Mouse (Mus musculus) cerebellum, adult 2 months (tissue): ENCODE data around the gene Itga2b.

ENCODE experiments used
- CTCF ChIP-seq: fragments of 200-500 bp; IDR thresholded peaks from 2 replicates; pipeline ENCODE4 v1.5.1; 2011; ENCODE audit warnings: low read depth, mild to moderate bottlenecking, control low read depth, low read length, moderate library complexity, borderline replicate concordance; ENCODE audit not compliant: insufficient read depth
- POLR2A ChIP-seq: fragments of 200-500 bp; IDR thresholded peaks from 2 replicates; pipeline ENCODE4 v1.6.1; 2011; ENCODE audit warnings: low read length, control low read depth, borderline replicate concordance; ENCODE audit not compliant: insufficient read depth

GRCm38 (mm10) chr11:102479581-102479980 is 9.7 kb upstream of the Itga2b start:
- TF ChIP-seq CTCF: no peak
- no peak for TF ChIP-seq POLR2A
